Mouse (Mus musculus) G1E (cell line): ENCODE measurements around the gene Serpina1f.

ENCODE experiments used
- CTCF ChIP-seq: IDR thresholded peaks from 2 replicates; pipeline ENCODE4 v1.5.1; 2012; ENCODE audit warnings: low read depth, low read length, inconsistent platforms, mixed read lengths
- GATA2 ChIP-seq: IDR thresholded peaks from 2 replicates; pipeline ENCODE4 v1.6.1; 2012; ENCODE audit warnings: low read depth, low read length, inconsistent platforms, borderline replicate concordance
- TAL1 ChIP-seq: conservative IDR thresholded peaks from 2 replicates; pipeline ENCODE4 v1.6.1; 2012; ENCODE audit warnings: low read depth, low read length, inconsistent platforms, mixed read lengths

DNA sequence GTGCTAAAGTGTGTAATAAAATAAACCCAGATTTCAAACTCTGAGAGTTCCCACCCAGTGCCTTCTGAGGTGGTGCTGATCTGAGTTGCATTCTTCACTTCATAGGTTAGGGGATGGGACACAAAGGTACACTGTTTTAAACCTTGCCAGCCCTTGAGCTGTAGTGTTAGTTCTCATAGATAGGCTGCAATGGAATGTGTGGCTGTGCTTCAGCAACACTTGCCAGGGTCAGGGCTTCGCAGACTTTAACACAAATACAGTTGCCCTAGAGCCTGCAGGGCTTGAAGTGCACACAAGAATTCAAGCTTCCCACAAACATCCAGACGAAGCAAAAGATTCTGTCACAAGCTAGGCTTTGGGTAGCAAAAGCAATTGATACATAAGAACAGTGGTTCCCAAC, 24.4 kb downstream of the Serpina1f start:
- no peak for TF ChIP-seq CTCF
- TF ChIP-seq GATA2 = no peak
- TF ChIP-seq TAL1 = no peak
